Mouse (Mus musculus): ENCODE measurements at regions not wholly inside any gene's neighbourhood (a gene's known extent, or its start where the extent isn't known, plus 50 kb on each side); places are given as distances from the start of the nearest gene placed in this dataset.

DNA sequence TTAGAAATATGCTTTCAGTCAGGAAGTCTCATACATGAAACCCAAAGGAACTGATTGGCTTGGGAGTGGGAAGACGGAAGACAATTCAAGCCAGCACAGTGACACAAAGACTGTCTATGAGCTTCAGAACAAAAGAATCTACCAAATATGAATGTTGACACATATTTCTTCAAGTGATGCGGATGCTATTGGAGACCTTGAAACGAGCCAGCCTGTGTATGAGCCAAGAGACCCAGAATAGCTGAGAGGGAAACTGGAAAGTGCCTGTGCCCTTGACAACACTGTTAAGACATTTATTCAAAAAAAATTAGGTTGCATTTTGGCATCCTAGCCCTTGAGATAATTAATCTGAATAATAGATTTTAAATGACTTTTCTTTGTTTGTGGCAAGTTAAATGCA lies 426.7 kb upstream of the Sox9 start:
- no peaks in the 10 kb centered on the region for H3K4me1 ChIP-seq (ENCODE audit: control insufficient read depth in 1 of 2, insufficient read depth in 2 of 2, low read length in 2 of 2)
- no peak overlapping the region for H3K4me3 ChIP-seq (ENCODE audit: control insufficient read depth in 1 of 2, insufficient read depth in 1 of 2, low read depth in 2 of 2, low read length in 2 of 2)
- H3K27me3 ChIP-seq (ENCODE audit: control insufficient read depth in 1 of 2, insufficient read depth in 2 of 2, low read length in 2 of 2): no peaks in the 10 kb centered on the region; a peak in 1 of 4 replicates
- TF ChIP-seq MYC (IDR thresholded peaks at IDR 0.05; ENCODE audit: low read depth, low read length) (no peak), GATA1 (IDR thresholded peaks at IDR 0.05; ENCODE audit: low read depth, low read length) (no peak), USF2 (IDR thresholded peaks at IDR 0.05; ENCODE audit: borderline replicate concordance in 1 of 2, insufficient read depth in 1 of 2, low read depth in 1 of 2, low read length in 2 of 2) (no peak), JUND (IDR thresholded peaks at IDR 0.05; ENCODE audit: low read depth, low read length) (no peak), SMC3 (IDR thresholded peaks at IDR 0.05; ENCODE audit: low read depth, low read length) (no peak), POLR2A (IDR thresholded peaks at IDR 0.05; ENCODE audit: control insufficient read depth in 1 of 2, insufficient read depth in 1 of 2, low read depth in 1 of 2, low read length in 2 of 2, poor library complexity in 1 of 2) (no peak), ZMIZ1 (IDR thresholded peaks at IDR 0.05; ENCODE audit: low read depth, low read length) (no peak), SIN3A (IDR thresholded peaks at IDR 0.05; ENCODE audit: low read length) (no peak), ZKSCAN1 (IDR thresholded peaks at IDR 0.05; ENCODE audit: low read depth, low read length) (no peak), NELFE (IDR thresholded peaks at IDR 0.05; ENCODE audit: low read depth, low read length) (no peak), ZC3H11A (IDR thresholded peaks at IDR 0.05; ENCODE audit: low read depth, low read length) (no peak), EP300 (IDR thresholded peaks at IDR 0.05; ENCODE audit: low read depth in 1 of 2, low read length in 2 of 2) (no peak)
- no peak overlapping the region for H3K9ac ChIP-seq (ENCODE audit: control insufficient read depth, low read depth, low read length, poor library complexity, severe bottlenecking)
- no peaks in the 10 kb centered on the region for H3K79me2 ChIP-seq (ENCODE audit: control insufficient read depth, insufficient read depth, low read length, poor library complexity)
- H3K9me3 ChIP-seq (replicated peaks; ENCODE audit: insufficient read depth, low read length): no peaks in the 10 kb centered on the region
- no peaks in the 10 kb centered on the region for H3K36me3 ChIP-seq (ENCODE audit: control insufficient read depth in 1 of 2, insufficient read depth in 2 of 2, low read length in 2 of 2)
- no peak for DNase-seq (ENCODE audit: low read depth, low spot score)
- no peak overlapping the region for H3K27ac ChIP-seq (ENCODE audit: control insufficient read depth, low read depth, low read length)

DNA sequence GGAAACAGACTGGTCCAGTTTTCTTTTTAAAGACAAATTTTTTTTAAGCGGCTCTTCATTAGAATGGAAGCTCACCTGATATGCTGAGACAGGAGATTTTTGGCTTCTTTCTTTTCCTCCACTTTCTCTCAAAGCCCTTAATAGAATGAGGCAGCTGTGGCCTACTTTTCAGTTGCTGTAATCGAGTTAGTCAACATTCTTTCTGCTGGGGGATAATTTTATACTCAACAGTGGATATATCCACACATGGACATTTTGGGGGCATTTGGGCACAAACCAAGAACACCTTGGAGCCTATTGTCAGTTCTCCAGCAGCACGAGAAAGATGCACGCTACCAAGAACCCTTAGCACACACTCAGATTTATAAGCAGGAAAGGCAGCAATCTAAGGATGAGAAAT lies 415.3 kb upstream of the Sox9 start:
- Histone ChIP-seq H3K9me3 (replicated peaks; ENCODE audit: insufficient read depth, low read length) (no peaks in the 10 kb centered on the region), H3K79me2 (ENCODE audit: control insufficient read depth, insufficient read depth, low read length, poor library complexity) (no peaks in the 10 kb centered on the region), H3K4me1 (ENCODE audit: control insufficient read depth in 1 of 2, insufficient read depth in 2 of 2, low read length in 2 of 2) (no peaks in the 10 kb centered on the region), H3K4me3 (ENCODE audit: control insufficient read depth in 1 of 2, insufficient read depth in 1 of 2, low read depth in 2 of 2, low read length in 2 of 2) (no peak overlapping the region), H3K27me3 (ENCODE audit: control insufficient read depth in 1 of 2, insufficient read depth in 2 of 2, low read length in 2 of 2) (no peaks in the 10 kb centered on the region), H3K36me3 (ENCODE audit: control insufficient read depth in 1 of 2, insufficient read depth in 2 of 2, low read length in 2 of 2) (no peaks in the 10 kb centered on the region), H3K27ac (ENCODE audit: control insufficient read depth, low read depth, low read length) (no peak overlapping the region), H3K9ac (ENCODE audit: control insufficient read depth, low read depth, low read length, poor library complexity, severe bottlenecking) (no peak overlapping the region)
- DNase-seq (ENCODE audit: low read depth, low spot score): no peak
- no peak for TF ChIP-seq USF1 (IDR thresholded peaks at IDR 0.05; ENCODE audit: low read depth, low read length)
- TF ChIP-seq ZKSCAN1 (IDR thresholded peaks at IDR 0.05; ENCODE audit: low read depth, low read length): no peak
- TF ChIP-seq ZMIZ1 (IDR thresholded peaks at IDR 0.05; ENCODE audit: low read depth, low read length): no peak
- TF ChIP-seq ETS1 (IDR thresholded peaks at IDR 0.05; ENCODE audit: low read depth, low read length): no peak
- TF ChIP-seq ZC3H11A (IDR thresholded peaks at IDR 0.05; ENCODE audit: low read depth, low read length): no peak
- TF ChIP-seq GATA1 (IDR thresholded peaks at IDR 0.05; ENCODE audit: low read depth, low read length): no peak
- TF ChIP-seq BHLHE40 (IDR thresholded peaks at IDR 0.05; ENCODE audit: borderline replicate concordance, low read depth, low read length): no peak
- no peak for TF ChIP-seq TBP (IDR thresholded peaks at IDR 0.05; ENCODE audit: low read depth, low read length)
- TF ChIP-seq EP300 (IDR thresholded peaks at IDR 0.05; ENCODE audit: low read depth in 1 of 2, low read length in 2 of 2): no peak
- TF ChIP-seq ZNF384 (IDR thresholded peaks at IDR 0.05; ENCODE audit: low read depth, low read length): no peak
- no peak for TF ChIP-seq HCFC1 (IDR thresholded peaks at IDR 0.05; ENCODE audit: low read depth, low read length)
- TF ChIP-seq GABPA (IDR thresholded peaks at IDR 0.05; ENCODE audit: low read depth, low read length): no peak
- TF ChIP-seq TCF12 (IDR thresholded peaks at IDR 0.05; ENCODE audit: low read depth, low read length): no peak
- TF ChIP-seq RAD21 (IDR thresholded peaks at IDR 0.05; ENCODE audit: low read depth, low read length): no peak
- no peak for TF ChIP-seq UBTF (IDR thresholded peaks at IDR 0.05; ENCODE audit: borderline replicate concordance, insufficient read depth, low read depth, low read length)
- TF ChIP-seq POLR2AphosphoS2 (IDR thresholded peaks at IDR 0.05; ENCODE audit: low read length): no peak
- TF ChIP-seq SIN3A (IDR thresholded peaks at IDR 0.05; ENCODE audit: low read length): no peak
